In the genomic region with DNA sequence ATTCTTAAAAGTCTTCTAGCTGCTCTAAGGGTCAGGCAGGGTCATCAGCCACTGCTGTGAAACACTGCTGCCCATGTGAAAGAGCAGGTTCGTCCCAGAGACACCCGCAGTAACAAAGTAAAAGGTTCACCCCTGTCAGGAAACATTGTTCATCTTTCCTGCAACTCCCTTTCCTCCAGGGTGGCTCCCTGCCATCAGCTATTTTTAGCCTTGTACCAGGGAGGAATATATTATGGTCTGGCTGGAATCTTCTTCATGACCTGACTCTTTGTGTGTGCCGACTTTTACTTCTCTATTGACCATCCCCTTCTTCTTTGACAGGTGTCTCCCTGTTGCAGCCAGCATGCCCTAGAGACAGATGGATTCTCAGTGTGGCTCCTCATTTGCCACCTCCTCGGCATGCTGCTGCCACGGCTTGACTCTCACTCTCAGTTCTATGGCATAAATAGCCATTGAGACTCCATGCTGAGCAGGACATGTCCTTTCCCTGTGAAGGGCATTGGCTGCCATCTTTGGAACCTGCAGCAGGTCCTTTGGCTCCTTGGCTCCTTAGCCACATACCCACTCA, we compare ENCODE assay signal across 17 mouse cellular contexts. TPM values are rescaled to one million over a fixed set of nuclear protein-coding genes. Genes with fewer than 3 reads are reported as not detected.
DNase-seq lines count a peak whose midpoint lies in the region; ATAC-seq and TF ChIP-seq lines count a peak whose summit lies in the region.
"Had no signal": no experiment of that assay in that cellular context is flagged by ENCODE, and none has a peak within 500 bp of the region (broad histone marks: within the 10 kb centered on the region; RNA-seq: fewer than 3 reads in every experiment).

No protein-coding gene starts in this region.

- no peak for ATAC-seq in heart, embryonic 12.5 days (ENCODE audit: insufficient number of reproducible peaks, low FRiP score)
- ATAC-seq in hindbrain, embryonic 12.5 days (ENCODE audit: low FRiP score) = no peak
- ATAC-seq: CD4-positive, CD25-positive, alpha-beta regulatory T cell, adult 4 months; forebrain, embryonic 15.5 days; liver, embryonic 12.5 days; lung, postnatal 0 days had no signal

- TF ChIP-seq CTCF in cerebellum, adult 2 months (IDR thresholded peaks at IDR 0.05; ENCODE audit: borderline replicate concordance, insufficient read depth, low read depth, low read length) = no peak

- H3K4me3 ChIP-seq in heart, embryonic 12.5 days = no peak overlapping the region
- no peak overlapping the region for H3K4me3 ChIP-seq in cerebellum, adult 2 months (replicated peaks; ENCODE audit: insufficient read depth, low read depth, low read length)
- no peak overlapping the region for H3K4me3 ChIP-seq in hindbrain, embryonic 12.5 days
- H3K4me3 ChIP-seq: forebrain, embryonic 15.5 days; liver, embryonic 12.5 days; midbrain, embryonic 10.5 days had no signal

- no peaks in the 10 kb centered on the region; the same call in 1 of the 2 replicates for H3K9me3 ChIP-seq in heart, embryonic 12.5 days (replicated peaks)
- no peaks in the 10 kb centered on the region for H3K9me3 ChIP-seq in hindbrain, embryonic 12.5 days (replicated peaks)
- H3K9me3 ChIP-seq: forebrain, embryonic 15.5 days; liver, embryonic 12.5 days; midbrain, embryonic 10.5 days had no signal

- WGBS in heart, embryonic 12.5 days = 53% methylated on average over 5 of the region's 5 CpGs
- 4% methylated on average over 5 of the region's 5 CpGs for WGBS in cerebellum, adult 2 months
- WGBS in hindbrain, embryonic 12.5 days = 38% methylated on average over 5 of the region's 5 CpGs

- H3K27ac ChIP-seq in heart, embryonic 12.5 days (ENCODE audit: poor library complexity, severe bottlenecking) = no peak overlapping the region
- H3K27ac ChIP-seq in cerebellum, adult 2 months (ENCODE audit: insufficient read depth, low read length) = no peak overlapping the region
- H3K27ac ChIP-seq in hindbrain, embryonic 12.5 days = no peak overlapping the region
- H3K27ac ChIP-seq: forebrain, embryonic 15.5 days; liver, embryonic 12.5 days; midbrain, embryonic 10.5 days had no signal

- H3K4me2 ChIP-seq in heart, embryonic 12.5 days = no peak overlapping the region
- no peak overlapping the region for H3K4me2 ChIP-seq in hindbrain, embryonic 12.5 days (replicated peaks)
- H3K4me2 ChIP-seq: forebrain, embryonic 15.5 days; liver, embryonic 12.5 days had no signal

- peaks cover 8% of the 10 kb centered on the region for H3K4me1 ChIP-seq in heart, embryonic 12.5 days (replicated peaks)
- H3K4me1 ChIP-seq in cerebellum, adult 2 months (ENCODE audit: control insufficient read depth, insufficient read depth, low read length) = peaks cover 9% of the 10 kb centered on the region
- H3K4me1 ChIP-seq in hindbrain, embryonic 12.5 days = no peaks in the 10 kb centered on the region
- H3K4me1 ChIP-seq: forebrain, embryonic 15.5 days; liver, embryonic 12.5 days had no signal

- no peak overlapping the region for H3K9ac ChIP-seq in heart, embryonic 12.5 days
- no peak overlapping the region for H3K9ac ChIP-seq in hindbrain, embryonic 12.5 days
- H3K9ac ChIP-seq: forebrain, embryonic 15.5 days; liver, embryonic 12.5 days had no signal

- TF ChIP-seq POLR2A in cerebellum, adult 2 months (IDR thresholded peaks at IDR 0.05; ENCODE audit: borderline replicate concordance, insufficient read depth, low read length) = no peak

- no peaks in the 10 kb centered on the region for H3K36me3 ChIP-seq in heart, embryonic 12.5 days
- no peaks in the 10 kb centered on the region for H3K36me3 ChIP-seq in hindbrain, embryonic 12.5 days
- H3K36me3 ChIP-seq: forebrain, embryonic 15.5 days; liver, embryonic 12.5 days; midbrain, embryonic 10.5 days had no signal

- DNase-seq in heart, adult 8-10 months (ENCODE audit: low spot score) = peak; percentile 41
- peak; percentile 72 to 86 for DNase-seq in cerebellum, adult 2 months
- DNase-seq in cerebellum, postnatal 36 days = peak; percentile 66 to 71
- peak; percentile 70 for DNase-seq in heart, postnatal 4 days
- no peak for DNase-seq in ovary, adult 18-20 months (ENCODE audit: low spot score)
- DNase-seq: layer of hippocampus, adult 9-11 months; right cerebral cortex, postnatal 25 days; thymus, postnatal 14 days had no signal

- H3K27me3 ChIP-seq in heart, embryonic 12.5 days (replicated peaks) = peaks cover 12% of the 10 kb centered on the region
- no peaks in the 10 kb centered on the region; the same call in 1 of the 2 replicates for H3K27me3 ChIP-seq in cerebellum, adult 2 months (ENCODE audit: control insufficient read depth, insufficient read depth, low read length)
- H3K27me3 ChIP-seq in hindbrain, embryonic 12.5 days = peaks cover 11% of the 10 kb centered on the region; the same call in 1 of the 2 replicates
- H3K27me3 ChIP-seq: forebrain, embryonic 15.5 days had no signal

RNA-seq across cellular contexts. Expression of gene Sgcg, which starts 9.7 kb away (rescaled TPM):
- 100 to 1,000 TPM; 202 to 221 (median 214) TPM for total RNA-seq in heart, adult 8-10 months (2022)
- 6.6 and 6.7 TPM in 2 replicates for polyA plus RNA-seq in heart, embryonic 12.5 days (2016; fragmentation: Nextera tagmentation; extraction: Ambion mirVana)
- 1.1 and 1.4 TPM in 2 replicates for polyA plus RNA-seq in cerebellum, adult 2 months (2012; rRNA removed)
- 100 to 1,000 TPM; 145 to 172 TPM for total RNA-seq in heart, postnatal 4 days (2021)
- 0.15 and 1.3 TPM in 2 replicates for polyA plus RNA-seq in hindbrain, embryonic 12.5 days (2016; fragmentation: Nextera tagmentation; extraction: Ambion mirVana)
- total RNA-seq: granulocyte monocyte progenitor cell, adult 5-6 weeks; left cerebral cortex, postnatal 25 days had no signal
- polyA plus RNA-seq: CD4-positive, CD25-positive, alpha-beta regulatory T cell, adult 4 months; midbrain, embryonic 10.5 days had no signal

RNA-seq across cellular contexts. Expression of gene Arl11, which starts 41.6 kb away (rescaled TPM):
- under 1 TPM; 0.47 to 0.86 (median 0.79) TPM for total RNA-seq in heart, adult 8-10 months (2022)
- 0.37 and 0.89 TPM in 2 replicates for polyA plus RNA-seq in heart, embryonic 12.5 days (2016; fragmentation: Nextera tagmentation; extraction: Ambion mirVana)
- polyA plus RNA-seq in cerebellum, adult 2 months (2012; rRNA removed) = 0.74 and 0.75 TPM in 2 replicates
- total RNA-seq in heart, postnatal 4 days (2021) = under 1 TPM; 0.48 to 0.68 TPM
- 0.52 and 0.77 TPM in 2 replicates for polyA plus RNA-seq in hindbrain, embryonic 12.5 days (2016; fragmentation: Nextera tagmentation; extraction: Ambion mirVana)
- polyA plus RNA-seq: CD4-positive, CD25-positive, alpha-beta regulatory T cell, adult 4 months had no signal
